Mouse (Mus musculus) left cerebral cortex, adult 2 months (tissue): ENCODE measurements at regions not wholly inside any gene's neighbourhood (a gene's known extent, or its start where the extent isn't known, plus 50 kb on each side); places are given as distances from the start of the nearest gene placed in this dataset.

Source experiments
- DNase-seq, 2 experiments: peaks; one replicate each; pipeline ENCODE4 v3.0.0; 2021 to 2022; ENCODE audit warnings: low spot score in 2 of 2, mixed read lengths in 1 of 2; ENCODE audit errors: extremely low spot score in 1 of 2
- H3K27ac ChIP-seq: fragments of 200-600 bp; 2 replicates; pipeline ENCODE4 v1.8.1; 2022
- H3K4me3 ChIP-seq: fragments of 200-600 bp; 2 replicates; pipeline ENCODE4 v1.8.1; 2022
- CTCF ChIP-seq: fragments of 200-600 bp; IDR thresholded peaks from 2 replicates; pipeline ENCODE4 v1.8.1; 2022; ENCODE audit warnings: antibody characterized with exemption, mild to moderate bottlenecking, moderate library complexity
- intact Hi-C: fragments of 180-260 bp; cut with DNase I; formaldehyde crosslinking; loops from one replicate; pipeline ENCODE4 v1.15.1; 2025

DNA sequence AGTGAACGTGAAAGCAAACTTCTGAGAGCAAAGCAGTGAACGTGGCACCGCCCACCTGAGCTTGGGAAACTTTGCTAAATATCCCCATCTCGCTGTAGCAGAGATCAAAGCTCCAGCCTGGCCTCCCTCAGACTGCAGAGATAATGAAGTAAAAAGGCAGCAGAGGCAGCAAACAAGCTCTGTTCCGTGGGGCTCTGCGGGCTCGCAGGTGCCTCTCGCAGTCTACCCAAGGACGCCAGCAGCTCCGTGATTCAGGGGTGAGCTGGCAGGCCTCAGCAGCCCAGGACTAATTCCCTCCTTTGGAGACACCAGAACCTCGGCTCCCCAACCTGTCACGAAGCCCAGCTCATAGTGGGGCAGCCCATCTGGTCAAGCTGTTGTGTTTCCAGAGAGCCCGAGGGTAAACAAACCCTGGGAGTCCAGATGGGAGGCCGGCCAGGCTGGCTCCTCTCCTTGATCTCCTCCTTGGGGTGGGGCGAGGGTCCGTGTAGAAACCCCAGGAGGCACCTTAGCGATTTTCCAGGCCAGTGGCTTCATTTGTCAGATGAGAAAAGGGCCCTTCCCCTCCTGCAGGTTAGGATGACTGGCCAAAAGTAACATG, 182.7 kb downstream of the Wdr11 start:
- no peak for DNase-seq
- intact Hi-C loops = no loop called here
- H3K27ac ChIP-seq = no peak overlapping the region
- TF ChIP-seq CTCF = no peak
- H3K4me3 ChIP-seq = no peak overlapping the region

DNA sequence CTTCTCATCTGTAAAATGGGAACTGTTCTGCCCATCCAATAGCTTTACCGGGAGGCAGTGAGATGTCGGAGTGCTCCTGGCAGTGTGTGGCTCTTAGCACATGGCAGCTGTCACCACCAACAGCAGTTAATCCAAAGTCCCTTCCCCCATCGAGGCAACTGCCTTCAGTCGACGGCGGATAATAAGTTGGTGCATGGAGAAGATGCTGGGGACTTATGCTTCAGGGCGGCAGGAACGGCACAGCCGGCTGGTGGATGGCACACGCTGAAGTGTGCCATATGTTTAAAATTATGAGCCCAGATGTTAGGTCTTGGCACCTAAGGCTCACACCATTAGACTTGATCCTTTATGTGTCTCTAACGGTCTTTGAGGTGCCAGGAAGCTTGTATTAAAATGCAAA, 183.5 kb downstream of the Wdr11 start:
- no peak overlapping the region for H3K27ac ChIP-seq
- no peak for DNase-seq
- intact Hi-C loops = no loop called here
- H3K4me3 ChIP-seq = no peak overlapping the region
- no peak for TF ChIP-seq CTCF

DNA sequence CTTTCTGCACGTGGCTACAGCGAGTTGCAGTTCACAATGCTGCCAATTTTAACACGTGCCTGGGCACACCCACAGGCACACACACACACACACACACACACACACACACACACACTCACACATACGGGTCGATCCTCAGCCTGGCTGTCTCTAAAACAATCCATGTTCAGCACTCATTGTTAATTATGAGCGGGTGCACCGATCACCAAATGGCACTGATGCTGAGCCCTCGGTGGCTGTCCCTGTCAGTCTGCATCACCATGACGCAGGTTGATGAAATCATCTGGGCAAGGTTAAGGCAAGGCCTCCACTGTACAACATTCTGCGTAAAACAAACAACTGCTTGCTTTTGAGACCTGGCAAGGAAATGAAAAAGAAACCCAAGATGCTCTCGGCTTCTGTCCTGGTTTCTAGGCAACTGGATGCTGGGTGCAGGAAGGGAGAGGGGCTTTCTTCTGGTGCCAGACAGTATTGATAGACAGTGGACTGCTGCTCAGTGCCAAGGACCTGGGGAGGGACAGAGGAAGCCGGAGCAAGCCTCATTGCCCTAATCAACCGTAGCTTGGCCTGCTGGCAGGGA, 187.3 kb downstream of the Wdr11 start:
- DNase-seq = peak; percentile 21 to 23
- intact Hi-C loops = no loop called here
- no peak overlapping the region for H3K4me3 ChIP-seq
- TF ChIP-seq CTCF = no peak
- H3K27ac ChIP-seq = no peak overlapping the region

DNA sequence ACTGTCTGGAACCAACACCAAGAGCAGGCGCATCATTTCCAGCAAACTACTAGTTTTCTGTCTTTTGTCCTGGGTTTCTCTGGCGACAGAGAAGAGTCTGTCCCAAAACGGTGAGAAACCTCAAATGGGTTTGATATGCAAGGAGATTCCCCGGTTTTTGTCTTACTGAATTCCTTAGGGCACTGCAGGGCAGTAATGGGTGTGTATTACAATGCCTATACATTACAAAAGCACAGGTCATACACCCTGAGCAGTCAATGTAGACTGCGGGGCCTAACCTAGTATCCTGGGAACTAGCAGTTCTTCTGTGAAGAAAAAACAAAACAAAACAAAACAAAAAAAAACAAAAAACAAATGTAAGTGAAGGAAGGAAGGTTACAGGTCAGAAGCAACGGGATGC, 188.3 kb downstream of the Wdr11 start:
- intact Hi-C loops = no loop called here
- no peak for TF ChIP-seq CTCF

DNA sequence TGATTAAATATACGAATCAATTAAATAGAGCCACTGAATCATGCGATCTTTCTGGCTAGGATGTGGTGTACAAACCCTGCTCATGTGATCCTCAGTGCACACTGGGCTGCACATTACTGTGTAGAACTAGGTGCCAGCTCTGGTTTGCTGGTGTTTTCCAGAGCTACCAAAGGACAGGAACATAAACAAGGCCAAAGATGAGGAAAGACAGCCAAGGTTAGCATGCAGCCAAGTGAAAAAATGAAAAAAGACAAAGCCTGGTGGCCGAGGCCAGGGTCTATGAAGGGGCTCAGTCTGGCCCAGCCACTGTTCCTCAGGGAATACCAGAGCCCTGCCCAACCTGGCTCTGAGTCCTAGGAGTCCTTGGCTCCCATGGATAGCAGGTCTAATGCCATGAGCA, 190.1 kb downstream of the Wdr11 start:
- TF ChIP-seq CTCF = no peak
- no peak for DNase-seq
- no peak overlapping the region for H3K4me3 ChIP-seq
- intact Hi-C loops = no loop called here
- no peak overlapping the region for H3K27ac ChIP-seq

More for the DNA sequence above, 188.3 kb downstream of the Wdr11 start:
- Histone ChIP-seq H3K27ac (no peak overlapping the region), H3K4me3 (no peak overlapping the region)
- DNase-seq = no peak

DNA sequence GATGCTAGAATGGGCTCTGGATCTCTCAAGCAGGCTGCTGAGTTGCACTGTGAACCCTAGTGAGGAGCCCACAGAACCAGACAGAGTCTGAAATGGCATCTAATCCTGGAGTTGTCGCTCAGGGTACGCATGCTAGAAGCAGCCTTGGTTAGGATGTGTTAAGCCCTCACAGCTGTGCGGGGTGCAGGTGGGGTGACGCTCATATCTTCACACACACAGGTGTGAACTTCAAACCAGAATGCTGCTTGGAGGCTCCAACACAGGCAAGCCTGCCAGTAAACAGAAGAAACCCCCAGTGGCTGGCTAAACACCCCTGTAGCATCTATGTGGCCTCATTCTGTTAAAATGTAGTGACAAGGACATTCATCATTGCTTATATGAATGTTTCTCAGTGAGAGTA, 193.3 kb downstream of the Wdr11 start:
- DNase-seq = no peak
- Histone ChIP-seq H3K4me3 (no peak overlapping the region), H3K27ac (no peak overlapping the region)
- intact Hi-C loops = no loop called here
- no peak for TF ChIP-seq CTCF

DNA sequence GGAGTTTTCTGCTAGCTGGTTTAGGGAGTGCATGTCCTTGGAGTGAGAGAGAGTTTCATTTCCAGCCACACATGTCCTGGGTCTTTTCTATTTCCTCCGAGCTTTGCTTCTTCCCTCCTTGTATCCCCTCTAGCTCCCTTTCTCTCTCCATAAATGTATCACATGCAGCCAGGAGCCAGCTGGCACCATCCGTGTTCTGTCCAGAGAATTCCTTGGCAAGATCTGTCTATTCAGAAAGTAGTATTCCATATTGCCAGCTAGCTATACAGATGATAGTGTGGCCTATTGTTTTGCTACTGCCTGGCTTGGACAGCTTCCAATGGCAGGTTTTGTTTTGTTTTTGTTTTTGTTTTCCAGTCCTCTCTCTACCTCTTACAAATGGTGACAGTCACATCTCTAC, 195.3 kb downstream of the Wdr11 start:
- TF ChIP-seq CTCF = no peak
- no peak for DNase-seq
- H3K4me3 ChIP-seq = no peak overlapping the region
- no peak overlapping the region for H3K27ac ChIP-seq
- intact Hi-C loops = no loop called here

DNA sequence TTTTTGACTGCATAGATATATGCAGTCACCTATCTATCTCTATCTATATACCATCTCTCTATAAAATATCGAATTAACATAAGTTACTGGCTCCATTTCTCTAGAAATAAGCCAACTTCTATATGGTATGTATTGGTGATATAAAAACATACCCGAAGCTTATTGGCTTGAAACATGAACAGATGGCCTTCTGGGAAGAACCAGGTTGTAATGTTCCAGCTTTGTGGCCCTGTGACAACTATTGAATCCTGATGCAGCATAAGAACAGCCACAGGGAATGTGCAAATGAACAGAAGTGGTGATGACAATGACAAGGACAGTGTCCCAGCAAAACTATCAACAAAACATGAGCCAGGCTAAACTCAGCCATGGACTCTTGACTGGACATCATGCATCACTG, 196.1 kb downstream of the Wdr11 start:
- no peak overlapping the region for H3K27ac ChIP-seq
- no peak for DNase-seq
- TF ChIP-seq CTCF = no peak
- no peak overlapping the region for H3K4me3 ChIP-seq
- intact Hi-C loops = no loop called here

DNA sequence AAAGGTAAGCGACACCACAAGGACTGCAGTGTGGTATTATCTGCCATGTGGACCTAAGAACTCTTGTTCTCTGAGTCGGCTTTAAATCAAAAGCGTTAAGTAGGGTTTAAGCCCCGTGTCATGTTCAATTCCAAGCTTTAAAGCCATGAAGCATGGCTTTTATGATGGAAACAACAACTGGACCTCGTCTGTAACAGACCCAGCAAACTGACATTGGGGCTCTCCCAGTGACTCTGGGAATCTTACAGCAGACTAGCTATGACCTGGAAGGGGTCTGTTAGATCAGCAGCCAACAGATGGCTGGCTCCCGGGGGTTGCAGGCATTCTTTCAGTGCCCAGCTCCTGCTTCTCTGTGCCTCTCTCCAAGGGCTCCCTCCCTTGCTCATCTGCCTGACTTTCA, 197.8 kb downstream of the Wdr11 start:
- H3K27ac ChIP-seq = no peak overlapping the region
- DNase-seq = no peak
- no peak for TF ChIP-seq CTCF
- intact Hi-C loops = no loop called here
- H3K4me3 ChIP-seq = no peak overlapping the region

DNA sequence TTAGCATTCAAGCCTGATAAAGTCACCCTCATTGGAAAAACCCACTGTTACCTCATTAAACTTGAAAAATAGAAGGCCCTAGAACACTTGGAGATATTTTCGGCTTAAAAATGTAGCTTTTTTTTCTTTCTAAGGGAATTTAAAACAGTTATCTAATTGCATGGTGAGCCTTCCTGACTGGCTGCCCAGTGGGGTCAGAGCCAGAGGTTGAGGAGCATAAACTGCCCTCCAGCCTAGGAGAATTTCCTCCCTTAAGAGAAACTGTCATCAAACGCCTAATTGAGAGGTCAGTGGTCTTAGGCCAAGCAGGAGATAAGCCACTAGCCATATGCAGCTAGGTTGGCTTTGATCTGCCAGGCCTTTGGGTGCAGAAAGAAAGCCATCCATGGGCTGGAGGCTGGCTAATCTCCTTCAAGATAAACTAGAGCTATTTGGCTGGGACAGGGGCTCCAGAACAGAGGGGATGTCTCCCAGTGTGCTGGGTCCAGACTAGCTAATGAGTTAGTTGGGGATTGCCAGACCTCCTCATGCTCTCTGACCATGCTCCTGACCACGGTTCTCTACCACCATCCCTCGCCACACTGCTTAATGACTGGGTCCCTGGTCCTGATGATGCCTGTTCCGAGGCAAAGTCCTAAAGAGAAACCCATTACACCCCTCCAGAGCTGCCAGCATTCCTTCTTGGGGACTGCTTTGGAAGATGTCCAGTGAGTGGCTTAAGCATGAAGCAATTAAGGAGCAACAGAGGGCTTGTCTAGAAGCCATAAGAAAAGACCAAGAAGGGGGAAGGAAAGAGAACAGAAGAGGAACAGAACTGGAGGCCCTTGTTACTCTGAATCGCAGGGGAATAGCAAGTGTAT, 199.2 kb downstream of the Wdr11 start:
- intact Hi-C loops = no loop called here
- no peak overlapping the region for H3K4me3 ChIP-seq
- H3K27ac ChIP-seq = no peak overlapping the region
- no peak for TF ChIP-seq CTCF
- DNase-seq = no peak

DNA sequence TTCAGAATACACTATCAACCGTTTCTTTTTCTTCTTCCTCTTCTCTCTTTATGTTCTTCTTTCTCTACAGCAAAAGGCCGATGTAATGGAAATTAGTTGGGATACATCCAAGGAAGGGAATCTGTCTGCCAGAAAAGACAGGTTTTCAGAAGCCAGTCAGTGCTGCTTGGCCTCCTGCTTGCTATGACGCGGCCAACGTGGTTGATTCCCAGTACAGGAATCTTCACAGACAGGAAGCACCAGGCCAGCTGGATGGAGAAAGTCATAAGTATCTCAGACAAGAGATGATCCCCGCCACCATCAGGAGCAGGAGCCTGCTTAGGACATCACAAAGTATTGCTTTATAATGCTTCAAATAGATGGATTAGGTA, 199.8 kb downstream of the Wdr11 start:
- TF ChIP-seq CTCF = no peak
- DNase-seq = no peak
- intact Hi-C loops = no loop called here
- Histone ChIP-seq H3K4me3 (no peak overlapping the region), H3K27ac (no peak overlapping the region)

DNA sequence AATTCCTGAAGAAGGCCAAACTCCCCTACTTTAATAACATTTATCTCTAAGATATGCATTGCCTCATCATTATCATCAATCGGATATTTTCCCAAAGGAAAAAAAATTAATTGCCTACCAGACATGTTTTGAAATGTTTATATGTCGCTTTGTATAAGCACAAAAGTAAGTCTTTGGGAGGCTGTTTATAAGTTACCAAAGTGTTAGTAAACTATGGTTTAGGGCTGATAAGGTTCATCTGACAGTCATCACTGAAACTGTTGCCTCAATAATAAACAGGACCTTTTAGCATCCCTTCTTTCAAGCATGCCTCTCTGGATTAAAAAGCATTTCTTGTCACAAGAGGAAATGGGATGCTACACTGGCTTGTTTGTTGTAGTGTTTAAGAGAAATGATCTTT, 202.1 kb downstream of the Wdr11 start:
- no peak for DNase-seq
- Histone ChIP-seq H3K27ac (no peak overlapping the region), H3K4me3 (no peak overlapping the region)
- no peak for TF ChIP-seq CTCF
- intact Hi-C loops = no loop called here

DNA sequence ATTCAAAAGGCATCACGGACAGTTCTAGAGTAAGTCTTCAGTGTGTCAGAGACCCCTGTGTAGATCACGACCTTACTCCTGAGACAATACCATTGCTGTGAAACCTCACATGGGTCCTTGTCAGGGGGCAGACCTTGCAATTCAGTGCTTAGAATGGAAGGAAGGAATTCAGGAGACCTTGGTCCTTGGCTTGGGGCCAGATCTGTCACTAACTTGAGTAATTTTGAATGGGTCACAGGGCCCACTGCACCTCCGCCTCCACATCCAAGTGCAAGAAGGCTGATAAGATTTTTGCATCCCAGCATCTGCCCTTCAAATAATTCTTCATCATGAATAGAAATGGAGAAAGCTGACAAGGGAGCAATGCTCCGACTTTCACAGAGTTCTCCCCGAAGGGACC, 202.6 kb downstream of the Wdr11 start:
- intact Hi-C loops = no loop called here
- TF ChIP-seq CTCF = no peak

More for the DNA sequence above, 202.6 kb downstream of the Wdr11 start:
- DNase-seq = no peak
- Histone ChIP-seq H3K27ac (no peak overlapping the region), H3K4me3 (no peak overlapping the region)
